In genomic region chr10:53502875-53503816, GRCm38 (mm10) we compare ENCODE assay signal across 8 mouse cellular contexts.
DNase-seq lines count a peak whose midpoint lies in the region; ATAC-seq lines count a peak whose summit lies in the region.
"Had no signal": no experiment of that assay in that cellular context is flagged by ENCODE, and none has a peak within 500 bp of the region (broad histone marks: within the 10 kb centered on the region; RNA-seq: fewer than 3 reads in every experiment).

No protein-coding gene starts in this region.

- peak overlapping the region; percentile 71 for H3K27ac ChIP-seq in heart, embryonic 13.5 days (replicated peaks)
- H3K27ac ChIP-seq in liver, embryonic 16.5 days (ENCODE audit: low read length), result no peak overlapping the region
- 0 out of 2 replicates have a peak overlapping the region, but pooled peaks have one; percentile 31 for H3K27ac ChIP-seq in stomach, embryonic 16.5 days (ENCODE audit: low read length)

- peak overlapping the region; percentile 76 for H3K9ac ChIP-seq in heart, embryonic 13.5 days
- peak overlapping the region; percentile 23; the same call in 1 of the 2 replicates for H3K9ac ChIP-seq in liver, embryonic 16.5 days (ENCODE audit: low read depth, low read length)
- H3K9ac ChIP-seq in stomach, embryonic 16.5 days (ENCODE audit: low read length), result peak overlapping the region; percentile 52; the same call in 1 of the 2 replicates

- H3K9me3 ChIP-seq in heart, embryonic 13.5 days, result no peaks in the 10 kb centered on the region
- no peaks in the 10 kb centered on the region for H3K9me3 ChIP-seq in liver, embryonic 16.5 days (replicated peaks; ENCODE audit: control insufficient read depth, low read length)
- H3K9me3 ChIP-seq in stomach, embryonic 16.5 days (replicated peaks; ENCODE audit: control insufficient read depth, low read length), result no peaks in the 10 kb centered on the region

- ATAC-seq in heart, embryonic 13.5 days (ENCODE audit: extremely low read depth, insufficient number of reproducible peaks, low FRiP score, low TSS enrichment), result no peak; the same call in 1 of the 2 replicates
- ATAC-seq in liver, embryonic 16.5 days (ENCODE audit: low read depth), result peak; percentile 68
- peak; percentile 21; the same call in 1 of the 2 replicates for ATAC-seq in stomach, embryonic 16.5 days (ENCODE audit: insufficient read depth, low FRiP score)

- 25% methylated on average over 21 of the region's 21 CpGs for WGBS in heart, embryonic 13.5 days
- WGBS in liver, embryonic 16.5 days (ENCODE audit: insufficient replicate concordance), result 36% methylated on average over 21 of the region's 21 CpGs
- 44% methylated on average over 21 of the region's 21 CpGs for WGBS in stomach, embryonic 16.5 days

- no peaks in the 10 kb centered on the region for H3K27me3 ChIP-seq in heart, embryonic 13.5 days (replicated peaks)
- no peaks in the 10 kb centered on the region for H3K27me3 ChIP-seq in liver, embryonic 16.5 days (ENCODE audit: control insufficient read depth, insufficient read depth, low read depth, low read length)
- no peaks in the 10 kb centered on the region for H3K27me3 ChIP-seq in stomach, embryonic 16.5 days (ENCODE audit: control insufficient read depth, insufficient read depth, low read length)

- H3K4me2 ChIP-seq in heart, embryonic 13.5 days, result peak overlapping the region; percentile 66
- peak overlapping the region; percentile 37; the same call in 1 of the 2 replicates for H3K4me2 ChIP-seq in liver, embryonic 16.5 days (ENCODE audit: low read depth, low read length)
- H3K4me2 ChIP-seq in stomach, embryonic 16.5 days (ENCODE audit: low read depth, low read length), result peak overlapping the region; percentile 43

- peak overlapping the region; percentile 34 for H3K4me3 ChIP-seq in heart, embryonic 13.5 days
- peak overlapping the region; percentile 9; the same call in 1 of the 2 replicates for H3K4me3 ChIP-seq in liver, embryonic 16.5 days (ENCODE audit: low read depth, low read length)
- no peak overlapping the region for H3K4me3 ChIP-seq in stomach, embryonic 16.5 days (replicated peaks; ENCODE audit: low read length)
- H3K4me3 ChIP-seq: erythroblast, embryonic 14.5 days had no signal

- peak; percentile 28 for DNase-seq in c-Kit-positive CD71-positive TER-119-negative erythroid progenitor cells, embryonic 14.5 days (ENCODE audit: low read depth)
- DNase-seq in embryo, embryonic 11 days, result peak; percentile 67
- DNase-seq in kidney, postnatal 14 days, result peak; percentile 18
- no peak for DNase-seq in gastrocnemius, postnatal 4 days (ENCODE audit: low spot score in 2 of 2)

- peaks cover 22% of the 10 kb centered on the region for H3K4me1 ChIP-seq in heart, embryonic 13.5 days
- peaks cover 7% of the 10 kb centered on the region for H3K4me1 ChIP-seq in liver, embryonic 16.5 days (ENCODE audit: control insufficient read depth, low read depth, low read length)
- H3K4me1 ChIP-seq in stomach, embryonic 16.5 days (ENCODE audit: control insufficient read depth, insufficient read depth, low read length), result peaks cover 8% of the 10 kb centered on the region; the same call in 1 of the 2 replicates

- no peaks in the 10 kb centered on the region for H3K36me3 ChIP-seq in heart, embryonic 13.5 days
- H3K36me3 ChIP-seq in liver, embryonic 16.5 days (ENCODE audit: control insufficient read depth, insufficient read depth), result no peaks in the 10 kb centered on the region
- H3K36me3 ChIP-seq in stomach, embryonic 16.5 days (ENCODE audit: control insufficient read depth, insufficient read depth, low read length), result no peaks in the 10 kb centered on the region

Comparison
In these comparisons a context has a peak if more than half of its experiments do, and no peak if none do; other contexts are left out.
1. DNase-seq: peak in c-Kit-positive CD71-positive TER-119-negative erythroid progenitor cells, embryonic 14.5 days (single experiment), embryo, embryonic 11 days (single experiment) and kidney, postnatal 14 days (single experiment); none in gastrocnemius, postnatal 4 days (0 of 2).
2. H3K9ac ChIP-seq: peak in every context shown above with its lines; median percentile 76 in heart, embryonic 13.5 days; 52 in stomach, embryonic 16.5 days; 23 in liver, embryonic 16.5 days.
3. Peak in every context shown above with its lines, with median percentiles within 50 percentile points of each other: H3K4me2 ChIP-seq.